In genomic region chr17:65677742-65678141, GRCm38 (mm10) we compare ENCODE assay signal across 14 mouse cellular contexts. TPM values are rescaled to one million over a fixed set of nuclear protein-coding genes. Genes with fewer than 3 reads are reported as not detected.
A peak's percentile ranks its signal among the peaks of the same experiment; 100 is the strongest.
DNase-seq lines count a peak whose midpoint lies in the region; ATAC-seq and TF ChIP-seq lines count a peak whose summit lies in the region.
"Had no signal": no experiment of that assay in that cellular context is flagged by ENCODE, and none has a peak within 500 bp of the region (broad histone marks: within the 10 kb centered on the region; RNA-seq: fewer than 3 reads in every experiment).

No protein-coding gene starts in this region.

- in situ Hi-C loops in Patski (cut with MboI; ENCODE audit: low pct_unique_long_range_greater_than_20kb): no loop called here

- POLR2A ChIA-PET in Patski (lab: Charles Lee): no interaction called here

- H3K9me3 ChIP-seq in midbrain, postnatal 0 days (ENCODE audit: low read length): no peaks in the 10 kb centered on the region
- H3K9me3 ChIP-seq in midbrain, embryonic 15.5 days: no peaks in the 10 kb centered on the region
- no peaks in the 10 kb centered on the region for H3K9me3 ChIP-seq in stomach, postnatal 0 days (ENCODE audit: control insufficient read depth, low read length)
- H3K9me3 ChIP-seq: G1E; heart, embryonic 15.5 days; liver, embryonic 13.5 days had no signal

- WGBS in midbrain, postnatal 0 days: 91% methylated on average over 1 of the region's 1 CpGs
- WGBS in midbrain, embryonic 15.5 days: 91% methylated on average over 1 of the region's 1 CpGs
- 84% methylated on average over 1 of the region's 1 CpGs for WGBS in stomach, postnatal 0 days

- no peak for ATAC-seq in midbrain, postnatal 0 days (ENCODE audit: low FRiP score)
- no peak for ATAC-seq in midbrain, embryonic 15.5 days (replicated peaks)
- ATAC-seq in Patski: no peak
- no peak for ATAC-seq in stomach, postnatal 0 days (ENCODE audit: low FRiP score, low TSS enrichment)
- ATAC-seq: inflammation-experienced regulatory T-cells, adult 6 months had no signal

- TF ChIP-seq EP300 in stomach, postnatal 0 days (optimal IDR thresholded peaks at IDR 0.05): no peak

- no peak overlapping the region for H3K4me2 ChIP-seq in midbrain, postnatal 0 days (ENCODE audit: low read depth, low read length, poor library complexity, severe bottlenecking)
- H3K4me2 ChIP-seq in midbrain, embryonic 15.5 days: no peak overlapping the region
- H3K4me2 ChIP-seq in stomach, postnatal 0 days (replicated peaks; ENCODE audit: low read depth): no peak overlapping the region
- H3K4me2 ChIP-seq: heart, embryonic 15.5 days; liver, embryonic 13.5 days had no signal

- H3K9ac ChIP-seq in midbrain, postnatal 0 days (replicated peaks; ENCODE audit: low read length, poor library complexity, severe bottlenecking): no peak overlapping the region
- H3K9ac ChIP-seq in midbrain, embryonic 15.5 days: no peak overlapping the region
- no peak overlapping the region for H3K9ac ChIP-seq in stomach, postnatal 0 days (ENCODE audit: low read length)
- H3K9ac ChIP-seq: heart, embryonic 15.5 days; liver, embryonic 13.5 days had no signal

- H3K27me3 ChIP-seq in midbrain, postnatal 0 days (ENCODE audit: insufficient read depth, low read length): no peaks in the 10 kb centered on the region
- H3K27me3 ChIP-seq in midbrain, embryonic 15.5 days (replicated peaks): no peaks in the 10 kb centered on the region
- H3K27me3 ChIP-seq in Patski: no peaks in the 10 kb centered on the region
- no peaks in the 10 kb centered on the region for H3K27me3 ChIP-seq in stomach, postnatal 0 days (ENCODE audit: control insufficient read depth, insufficient read depth, low read length)
- H3K27me3 ChIP-seq: heart, embryonic 15.5 days; liver, embryonic 13.5 days had no signal

- H3K36me3 ChIP-seq in midbrain, postnatal 0 days (ENCODE audit: insufficient read depth, low read length): no peaks in the 10 kb centered on the region
- no peaks in the 10 kb centered on the region for H3K36me3 ChIP-seq in midbrain, embryonic 15.5 days (replicated peaks)
- no peaks in the 10 kb centered on the region for H3K36me3 ChIP-seq in stomach, postnatal 0 days (ENCODE audit: control insufficient read depth, insufficient read depth, low read length)
- H3K36me3 ChIP-seq: G1E; heart, embryonic 15.5 days; liver, embryonic 13.5 days had no signal

- H3K4me3 ChIP-seq in midbrain, postnatal 0 days (ENCODE audit: low read depth, low read length): no peak overlapping the region
- no peak overlapping the region for H3K4me3 ChIP-seq in midbrain, embryonic 15.5 days
- H3K4me3 ChIP-seq in stomach, postnatal 0 days (ENCODE audit: low read depth, low read length): no peak overlapping the region
- H3K4me3 ChIP-seq: heart, embryonic 15.5 days; liver, embryonic 13.5 days had no signal

- DNase-seq in kidney, adult 9 months: peak; percentile 30
- DNase-seq in kidney, postnatal 10 days: no peak
- no peak for DNase-seq in midbrain, postnatal 0 days (ENCODE audit: low spot score)
- DNase-seq in Patski (ENCODE audit: low read depth, low spot score): no peak
- DNase-seq in stomach, postnatal 0 days (ENCODE audit: low spot score): no peak
- DNase-seq in embryo, embryonic 10 days (ENCODE audit: low spot score): no peak
- DNase-seq: kidney, postnatal 4 days; liver, embryonic 13.5 days had no signal

- CTCF ChIA-PET in Patski (lab: Charles Lee): interaction anchor here (0.7 to 2.3 kb wide), 9 partner anchors 10 to 61 kb away, joined by 3 to 5 read pairs (median 3); no protein-coding TSS in a partner anchor

- peak; percentile 54 for TF ChIP-seq CTCF in midbrain, postnatal 0 days (IDR thresholded peaks at IDR 0.05)
- peak; percentile 57 for TF ChIP-seq CTCF in Patski (IDR thresholded peaks at IDR 0.05)
- peak; percentile 60 for TF ChIP-seq CTCF in stomach, postnatal 0 days (IDR thresholded peaks at IDR 0.05; ENCODE audit: low read depth)

- H3K27ac ChIP-seq in midbrain, postnatal 0 days (ENCODE audit: low read depth, low read length): no peak overlapping the region
- no peak overlapping the region for H3K27ac ChIP-seq in midbrain, embryonic 15.5 days
- H3K27ac ChIP-seq in stomach, postnatal 0 days (replicated peaks): no peak overlapping the region
- H3K27ac ChIP-seq: heart, embryonic 15.5 days; liver, embryonic 13.5 days had no signal

- no peaks in the 10 kb centered on the region for H3K4me1 ChIP-seq in midbrain, postnatal 0 days (ENCODE audit: insufficient read depth, low read length)
- H3K4me1 ChIP-seq in midbrain, embryonic 15.5 days: no peaks in the 10 kb centered on the region
- H3K4me1 ChIP-seq in stomach, postnatal 0 days (replicated peaks; ENCODE audit: control insufficient read depth, insufficient read depth): no peaks in the 10 kb centered on the region

RNA-seq across cellular contexts. Expression of gene Txndc2, which starts 35.8 kb away (rescaled TPM):
- not detected in 2 replicates for total RNA-seq in midbrain, postnatal 0 days (2014; rRNA removed)
- polyA plus RNA-seq in midbrain, postnatal 0 days (2015; fragmentation: Nextera tagmentation; extraction: Ambion mirVana): not detected in 2 replicates
- 0.09 TPM in 1 of 2 replicates, not detected in the other for polyA plus RNA-seq in midbrain, embryonic 15.5 days (2015; fragmentation: Nextera tagmentation; extraction: Ambion mirVana)
- not detected for polyA plus RNA-seq in Patski (2021)
- polyA plus RNA-seq in stomach, postnatal 0 days (2015; fragmentation: Nextera tagmentation; extraction: Ambion mirVana): not detected in 2 replicates
- total RNA-seq: megakaryocyte, adult 5-6 weeks had no signal
- polyA plus RNA-seq: embryonic facial prominence, embryonic 14.5 days; G1E; heart, embryonic 15.5 days; inflammation-experienced regulatory T-cells, adult 6 months; liver, embryonic 13.5 days had no signal
